Mouse (Mus musculus) bone marrow macrophage, adult 2 months (primary cell): ENCODE data around the gene Il10rb.

Experiments
- CTCF ChIP-seq: IDR thresholded peaks from 2 replicates; pipeline ENCODE4 v1.5.1; 2012; ENCODE audit warnings: low read depth, mild to moderate bottlenecking, low read length, moderate library complexity
- POLR2A ChIP-seq: IDR thresholded peaks from 2 replicates; pipeline ENCODE4 v1.6.1; 2012; ENCODE audit warnings: mild to moderate bottlenecking, low read depth, low read length, borderline replicate concordance

GRCm38 (mm10) chr16:91363483-91363882, 42.5 kb upstream of the Il10rb start:
- no peak for TF ChIP-seq POLR2A
- no peak for TF ChIP-seq CTCF
